ENCODE assay signal across 8 mouse cellular contexts in genomic region chr17:34605609-34606008, GRCm38 (mm10). TPM values are rescaled to one million over a fixed set of nuclear protein-coding genes. Genes with fewer than 3 reads are reported as not detected.
DNase-seq lines count a peak whose midpoint lies in the region; ATAC-seq lines count a peak whose summit lies in the region.

No protein-coding gene starts in this region.

- H3K9me3 ChIP-seq in intestine, embryonic 15.5 days = no peaks in the 10 kb centered on the region

- H3K27me3 ChIP-seq in intestine, embryonic 15.5 days (replicated peaks) = no peaks in the 10 kb centered on the region

- peak overlapping the region; percentile 88 for H3K4me3 ChIP-seq in intestine, embryonic 15.5 days (replicated peaks)

- H3K4me2 ChIP-seq in intestine, embryonic 15.5 days (replicated peaks) = peak overlapping the region; percentile 91

- H3K27ac ChIP-seq in intestine, embryonic 15.5 days = peak overlapping the region; percentile 91

- WGBS in intestine, embryonic 15.5 days = under 1% methylated on average over 27 of the region's 30 CpGs

- peak; percentile 60 for ATAC-seq in intestine, embryonic 15.5 days

- peak overlapping the region; percentile 95 for H3K9ac ChIP-seq in intestine, embryonic 15.5 days

- H3K4me1 ChIP-seq in intestine, embryonic 15.5 days (replicated peaks) = peaks cover 39% of the 10 kb centered on the region

- intact Hi-C loops in left cerebral cortex, postnatal 25 days (cut with DNase I) = loop anchor here (1.0 kb wide), 1 partner anchor 23 kb away; the partner anchor contains the start of gene Ppt2

- DNase-seq in adrenal gland, adult 2 months = peak; percentile 98
- peak; percentile 96 for DNase-seq in embryo, embryonic 11 days
- peak; percentile 97 for DNase-seq in gastrocnemius, postnatal 25 days
- DNase-seq in left cerebral cortex, postnatal 25 days (ENCODE audit: low spot score in 2 of 2) = peak; percentile 99
- peak; percentile 95 for DNase-seq in mesoderm, embryonic 11.5 days (ENCODE audit: low read depth, low spot score)
- peak; percentile 98 for DNase-seq in right cerebral cortex, postnatal 25 days
- peak; percentile 95 to 96 for DNase-seq in urinary bladder, postnatal 36 days (ENCODE audit: low spot score in 2 of 2)

- H3K36me3 ChIP-seq in intestine, embryonic 15.5 days = peaks cover 11% of the 10 kb centered on the region

RNA-seq across cellular contexts. Expression of gene Agpat1, which starts 1.5 kb away (rescaled TPM):
- 100 to 1,000 TPM; 113 to 118 TPM for total RNA-seq in adrenal gland, adult 2 months (2021)
- polyA plus RNA-seq in adrenal gland, adult 2 months (2012; rRNA removed) = 275 and 286 TPM in 2 replicates
- 10 to 100 TPM; 53.6 to 56.9 TPM for total RNA-seq in gastrocnemius, postnatal 25 days (2021)
- 51.2 and 60.8 TPM in 2 replicates for polyA plus RNA-seq in intestine, embryonic 15.5 days (2015; fragmentation: Nextera tagmentation; extraction: Ambion mirVana)
- 100 to 1,000 TPM; 169 to 174 TPM for total RNA-seq in left cerebral cortex, postnatal 25 days (2021)

RNA-seq across cellular contexts. Expression of gene Rnf5, which starts 2.1 kb away (rescaled TPM):
- 10 to 100 TPM; 77.8 to 92.0 TPM for total RNA-seq in adrenal gland, adult 2 months (2021)
- polyA plus RNA-seq in adrenal gland, adult 2 months (2012; rRNA removed) = 90.8 and 115 TPM in 2 replicates
- total RNA-seq in gastrocnemius, postnatal 25 days (2021) = 10 to 100 TPM; 16.4 to 19.2 TPM
- 165 and 174 TPM in 2 replicates for polyA plus RNA-seq in intestine, embryonic 15.5 days (2015; fragmentation: Nextera tagmentation; extraction: Ambion mirVana)
- 10 to 100 TPM; 71.4 to 76.3 TPM for total RNA-seq in left cerebral cortex, postnatal 25 days (2021)

RNA-seq across cellular contexts. Expression of gene Ager, which starts 7.9 kb away (rescaled TPM):
- total RNA-seq in adrenal gland, adult 2 months (2021) = under 1 TPM; 0.84 to 0.86 TPM
- polyA plus RNA-seq in adrenal gland, adult 2 months (2012; rRNA removed) = 1.3 and 1.5 TPM in 2 replicates
- total RNA-seq in gastrocnemius, postnatal 25 days (2021) = under 1 TPM in 1 of 2 experiments, not detected in 1; 0.24 TPM
- polyA plus RNA-seq in intestine, embryonic 15.5 days (2015; fragmentation: Nextera tagmentation; extraction: Ambion mirVana) = 2.7 and 3.0 TPM in 2 replicates
- under 1 TPM; 0.55 to 0.71 TPM for total RNA-seq in left cerebral cortex, postnatal 25 days (2021)

RNA-seq across cellular contexts. Expression of gene Egfl8, which starts 10.2 kb away (rescaled TPM):
- 1 to 10 TPM; 2.4 to 3.0 TPM for total RNA-seq in adrenal gland, adult 2 months (2021)
- polyA plus RNA-seq in adrenal gland, adult 2 months (2012; rRNA removed) = 2.4 and 4.2 TPM in 2 replicates
- total RNA-seq in gastrocnemius, postnatal 25 days (2021) = 1 to 10 TPM; 2.8 to 3.1 TPM
- 3.0 and 3.4 TPM in 2 replicates for polyA plus RNA-seq in intestine, embryonic 15.5 days (2015; fragmentation: Nextera tagmentation; extraction: Ambion mirVana)
- total RNA-seq in left cerebral cortex, postnatal 25 days (2021) = 1 to 10 TPM; 3.9 to 5.1 TPM

RNA-seq across cellular contexts. Expression of gene Pbx2, which starts 14.5 kb away (rescaled TPM):
- total RNA-seq in adrenal gland, adult 2 months (2021) = 10 to 100 TPM; 35.2 to 42.7 TPM
- polyA plus RNA-seq in adrenal gland, adult 2 months (2012; rRNA removed) = 43.4 and 45.6 TPM in 2 replicates
- total RNA-seq in gastrocnemius, postnatal 25 days (2021) = 10 to 100 TPM; 12.1 to 13.6 TPM
- polyA plus RNA-seq in intestine, embryonic 15.5 days (2015; fragmentation: Nextera tagmentation; extraction: Ambion mirVana) = 8.0 and 8.8 TPM in 2 replicates
- 10 to 100 TPM; 52.7 to 56.1 TPM for total RNA-seq in left cerebral cortex, postnatal 25 days (2021)

Comparison
In these comparisons a context has a peak if more than half of its experiments do, and no peak if none do; other contexts are left out.
1. Peak in every context shown above with its lines: DNase-seq, ATAC-seq, H3K4me3 ChIP-seq and H3K27ac ChIP-seq.